Mouse (Mus musculus): Measurements from ENCODE around the gene Ccdc186.
"Not testable (repeated sequence)": the region's sequence is repeated elsewhere in the genome, so short reads cannot be mapped to it uniquely, and the experiment has no call there.

Ccdc186 gene

DNA sequence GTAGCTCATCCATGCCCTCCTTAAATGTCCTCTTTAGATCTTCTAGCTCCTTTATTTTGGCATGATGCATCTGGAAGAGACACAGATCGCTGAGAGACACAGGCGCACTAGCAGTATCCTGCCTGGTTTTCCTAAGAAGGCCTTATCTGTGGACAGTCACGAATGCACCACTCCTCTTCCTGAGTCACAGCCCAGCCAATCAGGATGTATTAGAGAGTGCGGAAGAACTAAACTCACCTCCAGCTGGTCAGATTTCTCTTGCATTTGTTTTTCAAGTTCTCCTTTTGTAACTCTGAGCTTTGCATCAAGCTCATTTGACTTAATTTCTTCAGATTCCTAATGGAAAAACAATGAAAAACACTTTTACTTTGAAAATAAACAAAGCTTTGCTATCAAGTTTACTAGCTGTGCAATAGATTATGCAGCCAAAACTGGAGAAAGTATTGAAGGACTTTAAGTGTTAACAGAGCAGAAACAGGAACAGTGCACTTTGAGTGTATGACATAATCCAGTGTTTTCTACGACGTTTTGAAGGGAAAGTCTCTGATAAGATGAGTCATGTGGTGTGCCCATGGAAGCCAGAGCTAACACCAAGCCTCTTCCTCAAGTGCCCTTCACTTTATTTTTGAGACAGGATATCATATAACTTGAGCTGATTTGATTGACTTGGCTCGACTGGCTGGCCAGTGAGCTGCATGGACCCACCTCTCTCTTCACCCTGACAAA, 20.9 kb downstream of the Ccdc186 start:
- DNase-seq, result no peak

DNA sequence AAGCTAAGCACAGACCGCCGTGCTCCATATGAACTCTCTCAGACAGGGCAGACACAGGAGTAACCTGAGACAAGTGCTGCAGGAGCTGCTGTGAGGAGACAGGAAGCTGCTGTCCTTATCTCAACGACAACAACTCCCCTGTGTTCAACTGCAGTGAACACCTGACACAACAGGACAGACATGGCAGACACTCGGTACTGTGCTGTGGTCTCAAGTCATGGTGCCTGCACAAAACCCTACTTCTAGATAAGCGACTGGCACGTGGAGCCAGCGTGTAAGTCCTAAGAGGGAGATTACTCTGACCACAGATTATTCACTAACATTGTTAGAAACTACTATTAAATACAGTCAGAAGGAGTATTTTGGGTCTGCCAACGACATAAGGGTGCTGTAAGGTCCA, 21.8 kb downstream of the Ccdc186 start:
- DNase-seq, result no peak

DNA sequence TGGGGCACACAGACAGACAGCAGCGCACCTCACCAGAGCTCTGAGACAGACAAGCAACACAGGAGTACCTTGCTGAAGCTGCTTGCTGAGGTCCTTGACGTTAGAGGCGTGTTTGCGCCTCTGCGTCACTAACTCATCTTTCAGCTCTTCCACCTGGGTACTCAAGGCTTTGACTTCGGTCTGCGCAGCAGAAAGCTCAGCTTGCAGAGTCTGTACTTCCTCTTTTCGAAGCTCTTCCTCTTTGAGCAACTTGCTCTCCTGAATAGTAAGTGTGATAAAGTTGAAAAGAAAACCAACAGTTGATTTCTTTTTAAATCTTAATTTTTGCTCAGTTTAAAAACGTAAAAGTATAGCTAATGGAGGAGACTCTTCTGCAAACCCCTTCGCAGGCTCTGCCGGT, 24.6 kb downstream of the Ccdc186 start:
- no peak for DNase-seq

DNA sequence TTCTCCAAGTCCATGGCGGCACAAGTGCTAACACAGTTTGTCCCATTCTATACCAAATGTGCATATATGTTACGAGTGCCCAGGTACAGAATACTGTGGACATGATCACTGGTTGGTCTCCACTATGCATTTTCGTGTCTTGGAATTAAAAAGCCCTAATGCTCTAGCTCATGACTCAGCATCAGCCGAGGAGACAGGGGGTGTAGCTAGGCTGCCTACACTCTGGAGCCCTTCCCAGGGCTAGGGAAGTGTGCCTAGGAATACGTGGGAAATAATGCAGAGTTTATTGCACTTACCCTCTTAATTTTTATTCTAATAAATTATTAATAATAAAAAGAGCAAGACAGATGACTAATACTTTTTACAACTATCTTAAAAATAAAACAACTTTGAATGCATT, 33.0 kb downstream of the Ccdc186 start:
- DNase-seq, result no peak

DNA sequence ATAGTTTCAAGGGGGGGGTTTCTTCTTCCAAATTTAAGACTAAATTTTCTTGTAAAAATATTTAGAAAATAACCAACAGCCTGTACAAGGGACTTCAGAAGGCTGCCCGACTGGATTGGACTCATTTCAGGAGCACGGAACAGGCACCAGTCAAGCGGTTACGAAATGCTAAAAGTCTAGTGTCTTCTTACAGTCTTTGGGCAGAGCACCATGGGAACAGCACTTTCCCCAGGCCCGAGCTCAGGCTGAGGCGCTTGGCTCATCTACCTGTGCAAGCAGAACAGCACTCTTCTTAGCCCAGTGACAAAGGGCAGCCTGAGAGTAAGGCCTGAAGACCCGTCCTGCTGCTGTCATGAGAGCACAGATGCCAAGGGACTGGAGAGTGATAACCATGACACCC, 34.1 kb downstream of the Ccdc186 start:
- DNase-seq, result no peak

DNA sequence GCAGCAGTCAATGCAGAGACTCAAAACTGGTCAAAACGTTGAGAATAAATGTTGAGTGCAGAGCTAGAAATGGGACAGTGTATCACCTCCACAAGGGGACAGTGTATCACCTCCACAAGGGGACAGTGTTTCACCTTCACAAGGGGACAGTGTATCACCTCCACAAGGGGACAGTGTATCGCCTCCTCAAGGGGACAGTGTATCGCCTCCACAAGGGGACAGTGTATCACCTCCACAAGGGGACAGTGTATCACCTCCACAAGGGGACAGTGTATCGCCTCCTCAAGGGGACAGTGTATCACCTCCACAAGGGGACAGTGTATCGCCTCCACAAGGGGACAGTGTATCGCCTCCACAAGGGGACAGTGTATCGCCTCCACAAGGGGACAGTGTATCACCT, 43.5 kb downstream of the Ccdc186 start:
- DNase-seq, result not testable (repeated sequence)

DNA sequence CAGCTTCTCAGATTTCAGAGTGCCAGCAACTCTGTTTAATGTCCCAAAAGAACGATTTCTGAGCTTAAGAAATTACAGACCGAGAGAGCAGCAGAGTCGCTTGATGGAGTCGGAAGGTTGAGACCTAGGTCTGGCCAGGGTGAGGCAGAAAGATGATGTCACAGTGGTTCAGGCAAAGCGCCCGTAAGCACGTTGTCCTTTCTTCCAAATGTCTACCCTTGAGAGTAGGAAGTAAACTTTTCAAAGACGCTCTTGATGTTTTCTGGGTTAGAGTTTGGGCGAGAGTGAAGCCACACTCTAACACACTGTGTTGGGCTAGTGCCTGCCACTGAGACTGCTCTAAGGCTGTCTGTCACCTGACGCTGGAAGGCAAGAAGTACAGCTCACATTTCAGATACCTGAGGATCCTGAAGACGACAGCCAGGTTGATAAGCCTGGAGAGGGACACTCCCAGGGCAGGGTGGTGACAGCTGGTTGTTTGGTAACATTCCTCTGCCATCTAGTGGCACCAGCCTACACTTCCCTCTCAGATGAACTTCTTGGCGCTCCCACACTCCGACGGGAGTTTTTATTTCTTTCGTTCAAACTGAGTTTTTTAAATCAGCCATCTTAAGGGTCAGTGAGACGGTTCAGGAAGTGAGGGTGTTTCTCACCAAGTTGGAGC, 45.1 kb downstream of the Ccdc186 start:
- DNase-seq, result no peak

DNA sequence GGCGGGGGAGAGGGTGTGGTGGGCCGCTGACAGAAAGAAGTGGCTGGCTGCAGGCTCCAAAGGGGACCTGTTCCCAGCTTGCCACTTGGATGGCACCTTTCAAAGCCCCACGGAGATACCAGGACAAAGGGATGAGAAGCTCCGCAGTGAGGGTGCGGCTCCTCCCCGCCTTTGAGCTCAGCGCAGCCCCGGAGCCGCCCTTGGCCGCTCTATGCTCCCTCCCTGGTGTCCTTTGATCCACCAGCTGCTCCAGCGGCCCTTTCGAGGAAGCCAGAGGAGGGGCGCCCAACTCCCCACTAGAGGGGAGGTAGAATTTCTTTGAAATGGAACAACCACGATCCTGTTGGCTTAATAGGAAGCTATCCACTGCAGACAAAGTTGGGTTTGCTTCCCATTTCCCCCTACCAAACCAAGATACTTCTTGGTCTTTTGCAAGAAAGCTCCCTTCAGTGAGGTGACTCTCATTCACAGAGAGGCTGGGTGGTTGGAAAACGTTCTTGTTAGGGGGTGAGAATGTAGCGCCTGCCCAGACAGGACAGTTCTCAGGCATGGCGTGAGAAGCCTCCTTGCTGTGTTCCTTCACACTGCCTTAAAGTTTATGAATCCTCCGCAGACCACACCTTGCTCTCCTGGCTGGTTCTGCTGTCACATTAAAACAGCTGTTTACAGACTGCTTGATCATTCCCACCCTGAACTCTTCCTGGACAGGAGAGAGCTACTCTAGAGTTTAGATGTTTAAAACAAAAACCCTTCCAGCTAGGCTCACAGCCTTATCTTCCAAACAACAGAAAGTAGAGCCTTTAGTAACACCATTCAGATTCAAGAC, 45.9 kb downstream of the Ccdc186 start:
- DNase-seq, result no peak

DNA sequence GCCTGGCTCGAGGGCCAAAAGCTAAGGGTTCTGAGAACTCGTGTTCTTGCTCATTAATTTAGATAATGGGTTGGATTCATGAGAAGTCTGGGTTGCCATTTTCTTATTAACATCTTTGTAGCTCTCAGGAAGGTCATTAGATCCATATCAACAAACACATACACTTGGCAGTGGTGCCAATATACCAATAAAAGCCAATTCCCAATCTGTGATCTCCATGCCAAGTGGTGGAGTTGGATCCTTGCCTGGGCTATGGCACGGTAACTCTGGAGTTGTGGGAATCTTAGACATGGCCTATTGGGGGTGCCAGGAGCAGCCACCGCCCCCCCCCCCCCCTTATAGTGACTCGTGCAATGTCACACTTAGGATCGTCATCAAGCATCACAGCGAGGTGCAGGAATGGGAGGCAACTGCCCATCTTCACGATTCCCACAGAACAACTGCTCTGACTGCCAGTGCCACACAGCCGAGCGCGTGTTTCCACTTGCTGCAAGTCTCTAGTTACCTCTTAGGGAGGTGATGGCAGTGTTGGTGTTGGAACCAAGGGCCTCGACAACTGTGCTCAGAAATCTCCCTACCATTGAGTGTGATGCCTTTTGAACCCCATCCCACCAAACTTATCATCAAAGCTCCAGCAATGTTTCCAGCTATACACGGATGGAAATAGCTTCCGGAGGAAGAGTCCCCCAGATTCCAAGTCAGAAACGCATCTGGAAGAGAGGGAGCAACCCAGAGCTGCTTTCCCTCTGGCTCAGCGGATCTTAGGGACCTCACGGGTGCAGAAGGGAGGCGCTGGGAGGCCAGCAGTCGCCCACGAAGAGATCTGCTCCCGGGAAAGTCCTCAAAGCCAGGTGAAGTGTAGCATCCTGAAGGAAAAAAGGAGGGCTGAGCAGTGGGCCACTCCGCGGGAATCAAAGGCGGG, 46.8 kb downstream of the Ccdc186 start:
- no peak for DNase-seq

DNA sequence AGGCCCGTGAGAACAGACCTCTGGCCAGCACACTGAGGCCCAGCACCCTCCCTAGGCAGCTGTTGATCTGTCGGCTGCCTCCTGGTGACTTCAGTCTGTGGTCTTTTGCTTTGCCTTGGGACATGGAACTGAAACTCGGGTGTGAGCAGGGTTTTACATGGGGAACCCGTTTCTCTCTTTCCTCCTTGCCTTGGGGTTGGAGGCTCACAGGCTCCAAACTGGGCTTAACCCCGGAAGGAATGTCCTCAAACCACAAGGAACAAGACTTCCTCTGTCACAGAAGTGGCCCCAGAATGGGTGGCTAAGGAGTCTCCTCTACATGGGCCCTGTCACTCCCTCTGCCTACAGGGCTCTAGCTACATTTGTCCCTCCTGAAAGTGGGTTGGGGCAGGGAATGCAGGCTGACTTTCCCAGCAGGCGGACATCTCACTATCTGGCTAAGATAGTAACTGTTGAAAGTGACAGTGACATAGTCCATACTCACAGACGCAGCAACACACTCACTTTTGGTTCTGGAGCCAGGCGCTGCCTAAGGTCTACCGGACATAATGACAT, 47.5 kb downstream of the Ccdc186 start:
- no peak for DNase-seq

DNA sequence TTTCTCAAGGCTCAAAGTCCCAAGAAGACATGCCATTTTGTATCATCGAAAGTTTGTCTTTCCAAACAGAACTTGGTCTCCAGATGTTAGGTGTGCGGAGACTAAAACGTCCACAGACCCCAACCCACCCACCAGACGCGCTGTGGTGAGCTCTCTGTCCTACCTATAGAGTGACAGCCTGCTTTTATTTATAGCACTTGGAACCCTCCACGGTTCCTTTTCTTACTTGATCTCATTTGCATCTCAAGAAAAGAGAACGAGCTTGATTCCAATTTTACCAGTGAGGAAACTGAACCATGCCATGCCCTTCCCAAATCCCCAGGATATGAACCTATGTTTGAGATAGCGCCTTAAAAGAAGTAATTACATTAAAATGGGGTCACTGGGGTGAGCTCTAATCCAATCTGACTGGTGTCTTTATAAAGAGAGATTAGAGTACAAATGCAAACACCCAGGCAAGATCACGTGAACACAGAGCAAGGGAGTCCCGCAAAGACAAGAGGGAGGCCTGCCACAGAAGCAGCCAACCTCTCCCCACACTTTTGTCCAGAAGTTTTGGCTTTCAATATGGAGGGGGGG, 48.5 kb downstream of the Ccdc186 start:
- DNase-seq, result no peak

DNA sequence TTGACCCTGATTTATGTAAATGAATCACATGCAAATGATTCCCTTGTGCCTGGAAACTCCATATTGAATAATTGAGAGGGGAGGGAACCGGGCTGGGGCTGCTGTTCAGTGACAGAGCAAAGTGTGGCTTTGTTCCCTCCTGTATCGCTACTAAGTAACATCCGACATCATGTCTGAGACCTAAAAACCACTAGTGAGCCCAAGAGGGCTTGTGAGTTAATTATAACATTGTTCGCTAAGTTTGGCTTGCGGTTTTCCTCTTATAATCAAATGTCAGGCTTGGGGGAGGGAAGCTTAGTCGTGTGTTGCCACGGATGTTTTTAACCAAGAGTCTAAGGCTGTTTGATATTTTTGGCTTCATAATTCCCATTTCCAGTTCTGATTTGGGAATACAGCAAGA, 49.8 kb downstream of the Ccdc186 start:
- DNase-seq, result no peak

DNA sequence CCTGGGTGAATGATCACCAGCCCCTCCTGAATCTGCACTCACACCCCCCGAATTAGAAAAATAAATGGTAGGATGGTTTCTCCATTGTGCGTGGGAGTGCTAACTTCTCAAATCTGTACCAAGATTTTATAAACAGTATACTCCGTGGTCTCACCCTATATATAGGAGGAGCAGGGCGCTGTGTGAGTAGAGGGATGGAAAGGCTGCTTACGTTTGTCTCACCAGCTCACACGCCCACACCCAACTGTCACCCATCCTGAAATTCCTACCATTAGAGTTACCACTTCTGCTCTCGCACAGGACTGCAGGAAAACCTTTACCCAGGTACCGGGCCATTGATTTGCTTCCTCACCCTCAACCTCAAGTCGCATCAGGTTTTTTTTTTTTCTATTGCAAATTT, 53.0 kb downstream of the Ccdc186 start:
- DNase-seq, result no peak

DNA sequence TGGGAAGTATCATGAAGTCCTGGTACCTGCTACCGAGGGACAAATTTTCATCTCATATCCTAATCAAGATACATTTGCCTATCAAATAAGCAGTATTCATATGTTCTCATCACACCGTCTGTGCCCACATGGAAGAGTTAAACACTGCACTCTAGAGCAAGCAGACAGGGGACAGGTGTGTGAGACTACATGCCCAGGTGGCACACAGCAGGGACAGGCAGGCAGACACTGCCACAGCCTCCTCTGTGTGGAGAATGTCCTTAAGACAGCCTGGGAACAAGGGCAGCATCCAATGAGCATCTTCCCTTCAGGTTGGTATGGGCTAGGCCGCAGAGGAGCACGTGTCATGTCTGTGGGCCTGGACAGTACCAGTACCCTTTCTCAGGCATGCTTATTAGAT, 59.3 kb downstream of the Ccdc186 start:
- DNase-seq, result peak; percentile 49

DNA sequence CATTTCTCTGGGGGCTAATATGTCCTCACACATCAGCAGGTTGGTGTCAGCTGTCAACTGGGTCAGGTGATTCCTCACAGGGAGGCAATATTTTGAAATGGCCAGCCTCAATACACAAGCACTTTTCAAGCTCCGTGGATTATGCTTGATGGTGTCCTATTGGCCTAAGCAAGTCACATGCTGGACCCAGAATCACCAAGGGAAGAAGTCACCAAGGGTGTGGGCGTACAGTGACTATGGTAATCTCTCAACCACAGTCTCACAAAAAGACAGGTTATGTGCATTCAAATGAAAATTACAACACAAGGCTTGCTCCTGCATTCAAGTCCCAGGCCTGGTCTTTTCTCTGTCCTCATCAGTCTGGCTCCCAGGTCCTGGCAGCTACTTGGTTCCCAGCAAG, 60.3 kb downstream of the Ccdc186 start:
- DNase-seq, result no peak

DNA sequence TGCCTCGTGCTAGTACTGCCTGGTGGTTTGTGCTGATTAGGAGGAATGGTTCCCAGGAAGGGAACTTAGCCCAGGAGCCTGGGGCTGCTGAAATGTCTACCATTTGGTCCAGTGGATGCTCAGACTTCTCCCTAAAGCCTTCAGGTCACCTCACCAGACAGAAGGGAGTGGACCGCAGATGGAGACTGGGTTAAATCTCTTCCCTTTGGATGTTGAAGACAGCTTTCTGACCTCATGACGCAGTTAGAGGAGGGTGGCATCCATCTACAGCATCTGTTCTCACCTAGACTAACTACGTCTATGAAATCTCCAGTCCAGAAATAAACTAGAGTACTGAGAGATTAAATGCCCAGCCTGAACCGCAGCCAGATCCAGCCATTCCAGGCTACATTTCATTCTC, 60.9 kb downstream of the Ccdc186 start:
- no peak for DNase-seq

DNA sequence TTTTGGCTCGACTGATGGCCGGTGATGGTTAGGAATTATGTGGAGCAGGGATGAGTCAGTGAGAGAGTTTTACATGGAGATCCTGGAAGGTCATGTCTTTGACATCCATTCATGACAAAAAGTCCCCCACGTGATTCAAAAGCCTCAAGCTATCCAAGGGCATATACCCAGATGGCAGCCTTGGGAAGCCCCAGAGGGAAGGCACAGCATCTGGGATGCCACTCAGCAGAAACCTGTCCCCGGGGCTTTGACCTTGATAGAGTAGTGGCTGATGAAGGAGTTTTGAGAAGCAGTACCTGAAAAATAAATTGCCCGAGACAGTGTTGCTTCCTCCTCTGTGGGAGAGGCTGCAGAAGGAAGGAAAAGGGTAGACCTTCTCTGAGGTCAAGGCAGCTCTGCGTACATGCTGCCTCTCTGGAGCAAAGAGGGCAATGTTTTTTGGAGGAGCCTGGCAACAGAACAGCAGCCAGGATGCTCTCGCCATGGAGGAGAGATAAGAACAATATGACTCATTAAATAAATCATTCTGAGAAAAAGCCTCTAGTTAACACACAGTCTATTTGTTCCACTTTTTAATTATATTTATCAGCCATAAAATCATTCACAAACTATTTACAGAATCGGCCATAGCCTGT, 61.6 kb downstream of the Ccdc186 start:
- DNase-seq, result peak; percentile 12

DNA sequence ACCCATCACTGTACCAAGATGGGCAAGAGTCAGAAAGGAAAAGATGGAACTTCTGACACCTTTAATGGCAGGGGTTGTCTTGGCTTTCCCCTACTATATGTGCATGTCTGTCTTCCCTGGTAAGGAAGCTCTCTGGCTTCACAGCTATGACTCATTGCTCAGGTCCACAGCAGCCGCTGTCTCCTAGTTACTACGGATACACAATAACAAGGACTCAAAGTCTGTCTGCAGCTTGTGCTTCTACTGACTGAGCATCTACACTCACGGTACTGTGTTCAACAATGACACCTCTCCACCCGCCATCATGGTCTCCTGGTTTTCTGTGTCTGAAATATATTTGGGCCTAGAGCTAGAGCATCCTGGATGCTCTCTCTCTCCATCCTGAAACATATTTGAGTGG, 62.2 kb downstream of the Ccdc186 start:
- no peak for DNase-seq

DNA sequence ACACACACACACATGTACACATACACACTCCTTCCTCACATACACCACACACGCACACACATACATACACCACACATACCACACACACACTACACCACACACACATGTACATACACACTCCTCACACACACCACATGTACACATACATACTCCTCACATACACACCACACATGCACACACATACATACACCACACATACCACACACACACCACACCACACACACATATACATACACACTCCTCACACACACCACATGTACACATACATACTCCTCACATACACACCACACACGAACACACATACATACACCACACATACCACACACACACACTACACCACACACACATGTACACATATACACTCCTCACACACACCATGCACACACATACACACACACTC, 63.7 kb downstream of the Ccdc186 start:
- DNase-seq, result no peak

DNA sequence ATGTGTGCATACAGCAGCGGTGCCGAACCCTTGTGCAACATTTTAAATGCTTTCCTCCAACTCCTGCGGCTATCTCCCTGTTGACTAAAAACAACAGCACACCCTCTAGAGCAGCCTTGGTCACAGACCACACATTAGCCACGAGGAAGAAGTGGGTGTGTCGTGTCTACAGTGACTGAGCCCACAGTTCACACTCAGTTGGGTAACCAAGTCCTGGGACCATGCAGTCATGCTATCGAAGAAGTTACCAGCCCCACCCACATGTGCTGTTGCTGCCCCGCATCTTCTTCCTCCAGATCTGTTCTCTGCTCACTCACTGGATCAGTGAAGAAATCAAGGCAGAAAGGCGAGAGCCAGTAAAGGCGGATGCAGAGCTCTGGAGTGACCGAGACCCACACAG, 65.6 kb downstream of the Ccdc186 start:
- no peak for DNase-seq

DNA sequence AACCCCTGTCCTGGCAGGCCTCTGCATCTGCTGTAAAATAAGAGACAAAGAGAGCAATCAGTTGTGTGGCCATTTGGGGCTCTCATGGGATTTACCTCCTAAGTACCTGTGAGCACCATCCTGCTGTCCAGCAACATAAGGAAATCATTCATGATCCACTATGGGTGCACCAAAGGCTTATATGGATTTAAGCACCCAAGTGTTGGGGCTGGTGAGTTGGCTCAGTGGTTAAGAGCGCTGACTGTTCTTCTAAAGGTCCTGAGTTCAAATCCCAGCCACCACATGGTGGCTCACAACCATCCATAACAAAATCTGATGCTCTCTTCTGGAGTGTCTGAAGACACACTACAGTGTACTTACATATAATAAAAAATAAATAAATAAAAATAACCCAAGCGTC, 67.5 kb downstream of the Ccdc186 start:
- not testable (repeated sequence) for DNase-seq

DNA sequence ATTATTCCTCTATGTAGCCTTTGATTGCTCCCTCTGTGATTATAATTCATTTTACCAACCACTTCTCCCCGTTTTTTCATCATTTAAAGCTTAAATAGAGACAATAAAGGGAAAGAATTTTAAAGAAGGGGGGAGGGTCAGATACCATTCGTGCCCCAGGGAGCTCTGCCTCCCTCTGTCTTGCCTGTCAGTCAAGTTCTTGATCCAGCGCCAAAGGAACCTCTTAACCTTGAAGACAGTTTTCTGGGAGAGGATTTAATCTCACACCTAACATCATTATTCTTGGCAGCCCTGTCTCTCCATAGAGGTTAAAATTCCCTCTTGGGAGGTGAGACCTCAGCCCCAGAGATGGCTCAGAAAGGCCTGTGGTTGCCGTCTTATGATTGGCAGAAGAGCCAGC, 71.3 kb downstream of the Ccdc186 start:
- no peak for DNase-seq
